Mouse (Mus musculus): ENCODE data around the gene Gm45713.
"Not testable (repeated sequence)": the region's sequence is repeated elsewhere in the genome, so short reads cannot be mapped to it uniquely, and the experiment has no call there.

Gm45713 gene

GRCm38 (mm10) chr7:45162996-45163615 lies 27.1 kb upstream of the Gm45713 start:
- in situ Hi-C loops (cut with MboI, MseI) = no loop called here

DNA sequence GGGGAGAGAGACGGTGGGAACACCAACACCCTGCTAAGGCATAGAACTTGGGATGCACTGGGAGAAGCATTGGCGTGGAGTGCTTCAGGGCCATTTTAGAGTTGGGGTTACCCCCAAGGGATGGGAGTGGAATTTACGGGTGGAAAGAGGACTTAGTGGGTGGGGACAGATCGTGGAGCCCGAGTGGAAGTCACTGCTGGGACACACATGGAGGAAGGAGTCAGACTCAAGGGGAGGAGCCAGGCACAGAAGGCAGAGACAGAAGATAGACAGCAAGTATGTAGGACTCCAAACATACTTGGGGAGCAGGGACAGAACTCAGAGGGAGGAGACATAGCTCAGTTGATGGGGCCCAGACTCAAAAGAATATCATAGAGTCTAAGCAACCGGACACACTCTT lies 26.5 kb upstream of the Gm45713 start:
- in situ Hi-C loops (cut with MboI, MseI) = no loop called here

GRCm38 (mm10) chr7:45161612-45162473 lies 25.8 kb upstream of the Gm45713 start:
- in situ Hi-C loops (cut with MboI, MseI) = no loop called here

DNA sequence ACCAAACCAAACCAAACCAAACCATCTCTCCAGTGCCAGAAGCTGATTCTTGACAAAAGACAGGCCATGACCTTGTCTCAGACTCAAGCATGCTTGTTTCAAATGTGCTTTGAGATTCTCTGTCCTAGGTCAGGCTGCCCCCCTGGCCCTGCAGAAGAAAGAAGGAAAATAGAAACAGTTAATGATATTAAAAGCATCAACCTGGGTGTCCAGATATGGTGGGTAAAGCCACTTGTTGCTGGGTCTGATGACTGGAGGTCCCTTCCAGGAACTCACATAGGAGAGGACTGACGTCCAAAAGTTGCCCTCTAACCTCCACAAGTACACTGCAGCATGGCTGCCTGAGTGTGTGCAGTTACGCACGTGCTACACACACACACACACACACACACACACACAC lies 24.8 kb upstream of the Gm45713 start:
- in situ Hi-C loops (cut with MboI, MseI) = no loop called here

GRCm38 (mm10) chr7:45160316-45160800 lies 24.3 kb upstream of the Gm45713 start:
- in situ Hi-C loops (cut with MboI, MseI) = no loop called here

- in situ Hi-C loops (cut with MboI, MseI) = no loop called here
Measured at GRCm38 (mm10) chr7:45158991-45159390, 23.0 kb upstream of the Gm45713 start.

GRCm38 (mm10) chr7:45157459-45157858 lies 21.4 kb upstream of the Gm45713 start:
- in situ Hi-C loops (cut with MboI, MseI) = no loop called here

DNA sequence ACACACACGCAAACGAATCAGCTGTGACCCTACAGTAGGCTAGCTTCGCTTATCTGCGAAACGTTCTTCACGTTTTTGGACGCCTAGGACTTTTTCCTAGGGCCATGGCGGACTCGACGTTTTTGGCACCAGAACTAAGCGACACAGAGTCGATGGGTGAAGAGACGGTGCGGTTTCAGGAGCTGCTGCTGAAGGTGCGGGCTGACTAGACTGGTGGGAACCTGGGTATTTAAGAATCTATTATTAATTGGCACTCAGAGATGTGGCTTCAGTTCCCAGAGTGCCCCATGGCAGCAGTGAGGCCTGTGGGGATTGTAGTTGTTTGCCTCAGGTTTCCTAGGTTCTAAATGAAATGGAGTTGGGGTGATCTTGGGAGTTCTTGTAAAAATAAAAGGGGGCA lies 20.2 kb upstream of the Gm45713 start:
- in situ Hi-C loops (cut with MboI, MseI) = no loop called here

- in situ Hi-C loops (cut with MboI, MseI) = no loop called here
Measured at GRCm38 (mm10) chr7:45155590-45155989, 19.6 kb upstream of the Gm45713 start.

DNA sequence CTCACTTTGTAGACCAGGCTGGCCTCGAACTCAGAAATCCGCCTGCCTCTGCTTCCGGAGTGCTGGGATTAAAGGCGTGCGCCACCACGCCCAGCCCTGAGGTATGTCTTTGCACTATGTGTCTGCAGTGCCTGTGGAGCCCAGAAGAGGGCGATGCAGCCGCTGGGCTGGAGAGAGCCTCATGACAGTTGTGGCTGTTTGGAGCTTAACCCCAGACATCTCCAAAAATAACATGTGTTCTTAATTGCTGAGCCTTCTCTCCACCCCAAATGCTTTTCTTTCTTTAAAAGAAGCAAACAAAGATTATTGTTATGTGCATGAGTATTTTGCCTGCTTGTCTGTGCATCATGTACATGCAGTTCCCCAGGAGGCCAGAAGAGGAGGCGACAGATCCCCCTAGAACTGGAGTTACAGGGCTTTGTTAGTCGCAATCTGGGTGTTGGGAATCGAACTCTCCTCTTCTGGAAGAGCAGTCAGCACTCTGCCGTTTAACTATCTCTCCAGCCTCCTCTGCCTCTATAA lies 19.0 kb upstream of the Gm45713 start:
- in situ Hi-C loops (cut with MboI, MseI) = no loop called here

DNA sequence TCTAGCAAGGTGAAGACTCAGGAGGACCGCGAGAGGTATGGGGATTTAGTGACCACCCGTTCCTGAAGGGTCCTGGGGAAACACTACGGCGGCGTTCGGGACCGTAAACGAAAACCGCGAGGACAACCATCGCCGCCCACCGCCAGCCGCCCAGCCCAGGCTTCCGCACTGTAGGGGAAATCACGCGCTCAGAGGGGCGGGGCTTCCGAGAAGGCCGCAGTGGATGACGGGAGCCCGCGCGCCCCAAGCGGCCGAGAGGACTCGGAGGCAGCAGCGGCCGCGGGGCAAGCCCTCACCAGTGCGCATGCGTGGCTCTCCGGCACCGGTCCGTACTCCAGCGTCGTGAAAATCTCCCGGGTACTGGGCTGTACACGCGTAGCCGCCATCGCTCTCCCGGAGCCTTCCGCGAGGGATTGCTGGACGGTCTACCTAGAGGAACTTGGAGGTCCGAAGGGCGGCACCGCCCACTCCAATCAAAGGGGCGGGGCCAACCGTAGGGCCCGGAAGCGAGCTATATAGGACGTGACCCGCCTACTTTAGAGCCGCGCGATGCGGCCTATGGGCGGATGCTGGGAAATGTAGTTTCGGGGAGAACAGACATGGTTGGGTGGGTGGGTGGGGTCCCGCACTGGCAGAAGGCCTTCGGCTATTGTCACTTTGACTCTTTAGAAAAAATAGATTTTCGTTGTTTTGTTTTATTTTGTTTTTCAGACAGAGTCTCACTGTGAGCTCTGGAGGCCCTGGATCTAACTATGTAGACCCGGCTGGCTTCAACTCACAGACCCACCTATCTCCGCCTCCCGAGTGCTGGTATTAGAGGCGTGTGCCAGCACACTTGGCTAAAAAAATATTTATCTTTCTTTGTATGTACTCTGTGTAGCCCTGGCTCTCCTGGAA lies 18.3 kb upstream of the Gm45713 start, which contains the start of the genes Pih1d1 and Aldh16a1:
Gene Pih1d1 (plus strand): TSS at position 208 of the 897 bp plus-strand sequence.
Gene Aldh16a1 (minus strand): TSS at position 489 of the 897 bp plus-strand sequence.
- in situ Hi-C loops (cut with MboI, MseI) = no loop called here

DNA sequence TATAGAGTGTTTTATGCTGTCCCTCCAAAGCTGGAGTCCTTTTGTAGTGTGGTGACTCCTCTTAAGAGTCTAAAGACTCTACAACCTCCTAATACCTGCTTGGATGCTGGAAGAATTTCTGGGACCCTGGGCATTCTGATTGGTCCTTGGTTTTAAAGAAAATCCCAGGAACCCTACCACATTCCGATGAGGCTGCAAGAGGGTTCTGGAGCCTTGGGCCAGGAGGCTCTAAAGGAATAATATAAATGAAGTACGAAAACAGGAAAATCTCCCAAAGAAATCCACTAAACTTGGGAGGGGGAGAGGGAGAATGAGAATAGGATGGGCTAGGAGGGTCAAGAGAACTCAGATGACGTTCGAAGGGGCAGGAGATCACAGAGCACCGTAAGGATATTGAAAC lies 17.6 kb upstream of the Gm45713 start:
- in situ Hi-C loops (cut with MboI, MseI) = no loop called here

DNA sequence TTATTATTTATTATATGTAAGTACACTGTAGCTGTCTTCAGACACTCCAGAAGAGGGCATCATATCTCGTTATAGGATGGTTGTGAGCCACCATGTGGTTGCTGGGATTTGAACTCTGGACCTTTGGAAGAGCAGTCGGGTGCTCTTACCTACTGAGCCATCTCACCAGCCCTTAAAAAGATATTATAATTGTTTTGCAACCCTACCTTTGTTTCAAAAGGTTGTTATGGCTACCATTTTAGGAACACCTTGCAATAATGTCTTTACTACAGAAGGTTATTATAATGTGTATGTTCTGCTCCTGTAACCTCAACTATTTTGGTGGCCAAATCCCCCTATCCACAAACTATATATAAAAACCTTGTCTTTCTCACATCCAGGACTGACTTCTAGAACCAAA lies 17.0 kb upstream of the Gm45713 start:
- in situ Hi-C loops (cut with MboI, MseI) = not testable (repeated sequence)

DNA sequence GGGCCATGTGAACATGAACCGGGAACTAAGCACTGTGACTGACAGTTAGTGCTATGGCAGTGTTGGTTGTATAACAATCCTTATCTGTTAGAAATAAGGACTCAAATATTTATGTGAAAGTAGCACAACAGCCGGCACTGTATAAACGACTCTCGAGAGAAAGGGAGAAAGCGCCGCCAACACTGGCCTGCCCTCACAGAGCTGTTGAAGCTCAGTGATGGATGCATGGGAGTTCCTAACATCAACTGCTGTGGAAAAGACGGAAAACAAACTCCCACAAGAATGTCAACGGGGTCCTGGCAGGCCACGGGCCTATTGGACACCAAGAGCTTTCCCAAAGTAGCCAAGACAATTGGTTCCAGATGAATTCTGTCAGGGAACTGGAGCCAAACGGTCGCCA lies 15.3 kb upstream of the Gm45713 start:
- in situ Hi-C loops (cut with MboI, MseI) = no loop called here

- in situ Hi-C loops (cut with MboI, MseI) = no loop called here
Measured at GRCm38 (mm10) chr7:45150321-45150720, 14.3 kb upstream of the Gm45713 start.

DNA sequence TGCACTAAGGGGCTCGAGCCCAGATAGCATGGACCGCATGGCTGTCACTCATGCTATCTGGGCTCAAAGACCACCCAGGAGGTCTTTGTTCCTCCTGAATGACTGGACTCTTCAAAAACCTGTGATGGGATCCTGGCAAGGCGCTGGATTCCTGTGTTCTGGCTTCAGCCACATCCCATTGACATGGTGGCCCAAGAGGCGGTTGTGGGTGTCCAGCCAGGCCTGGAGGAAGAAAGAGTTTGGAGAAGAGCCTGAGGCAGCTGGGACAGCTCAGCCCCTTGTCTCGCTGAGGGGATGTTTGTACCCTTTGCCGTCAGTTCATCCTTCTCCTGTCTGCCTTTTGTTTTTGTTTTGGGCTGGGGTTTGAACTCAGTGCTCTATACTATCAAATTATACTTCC lies 13.5 kb upstream of the Gm45713 start:
- in situ Hi-C loops (cut with MboI, MseI) = no loop called here

DNA sequence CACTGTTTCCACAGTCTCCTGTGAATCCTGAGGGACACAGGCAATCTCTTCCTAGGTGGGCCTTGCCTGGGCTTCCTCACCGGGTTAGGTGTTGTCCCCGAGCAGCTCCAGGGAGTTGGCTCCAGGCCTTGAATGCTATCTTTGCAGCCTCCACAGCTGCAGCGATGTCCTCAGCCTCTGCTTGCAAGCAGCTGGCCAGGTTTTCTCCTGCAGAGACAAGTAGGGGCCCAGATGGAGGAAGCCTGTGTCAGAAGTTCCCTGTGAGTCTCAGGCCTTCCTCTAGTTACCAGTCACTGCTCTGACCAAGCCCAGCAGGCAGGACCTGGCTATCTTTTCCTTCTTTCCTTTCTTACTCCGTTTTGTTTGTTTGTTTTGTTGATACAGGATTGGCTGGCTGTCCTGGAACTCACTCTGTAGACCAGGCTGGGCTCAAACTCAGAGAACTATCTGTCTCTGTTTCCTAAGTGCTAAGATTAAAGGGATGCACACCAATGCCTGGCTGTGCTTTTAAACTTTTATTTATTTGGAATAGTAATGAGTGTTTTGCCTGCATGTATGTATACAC lies 12.6 kb upstream of the Gm45713 start:
- in situ Hi-C loops (cut with MboI, MseI) = no loop called here

GRCm38 (mm10) chr7:45147899-45148298 lies 11.9 kb upstream of the Gm45713 start:
- in situ Hi-C loops (cut with MboI, MseI) = no loop called here

- in situ Hi-C loops (cut with MboI, MseI) = no loop called here
Measured at GRCm38 (mm10) chr7:45147267-45147666, 11.2 kb upstream of the Gm45713 start.

GRCm38 (mm10) chr7:45145460-45145859 lies 9.4 kb upstream of the Gm45713 start:
- in situ Hi-C loops (cut with MboI, MseI) = no loop called here

Data from T-helper 2 cell (primary cell).